Mouse (Mus musculus): ENCODE measurements at regions not wholly inside any gene's neighbourhood (a gene's known extent, or its start where the extent isn't known, plus 50 kb on each side); places are given as distances from the start of the nearest gene placed in this dataset.

DNA sequence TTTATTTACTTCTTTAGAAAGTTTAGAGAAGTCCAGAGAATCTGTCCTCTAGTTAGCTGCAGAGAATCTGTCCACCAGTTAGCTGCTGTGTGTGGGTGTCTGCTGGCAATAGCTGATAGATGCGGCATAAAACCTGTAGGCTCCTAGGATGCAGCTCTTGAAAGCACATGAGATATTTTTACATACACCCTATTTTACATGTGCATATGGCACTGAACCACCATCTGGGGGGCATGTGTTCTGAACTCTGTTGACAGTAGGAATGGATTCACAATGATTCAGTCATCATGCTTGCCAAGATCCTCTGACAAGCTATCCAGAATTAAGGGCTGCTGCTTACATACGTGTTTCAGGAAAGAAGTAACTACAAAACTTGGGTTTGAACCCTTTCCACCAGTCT lies 368.4 kb downstream of the Cd109 start:
- no peak for TF ChIP-seq SMC3 (IDR thresholded peaks at IDR 0.05; ENCODE audit: low read depth, low read length)
- TF ChIP-seq POLR2A (IDR thresholded peaks at IDR 0.05; ENCODE audit: low read depth, low read length) = no peak
- no peak for TF ChIP-seq CTCF (conservative IDR thresholded peaks at IDR 0.05 in 1 of 2, IDR thresholded peaks at IDR 0.05 in 1 of 2; ENCODE audit: low read depth in 2 of 2, low read length in 2 of 2)
- no peak for TF ChIP-seq SIN3A (IDR thresholded peaks at IDR 0.05; ENCODE audit: low read length)
- TF ChIP-seq TCF12 (IDR thresholded peaks at IDR 0.05; ENCODE audit: low read depth, low read length) = no peak
